Mouse (Mus musculus) ES-E14 (cell line): ENCODE data around the gene A730071L15Rik. TPM values are rescaled to one million over a fixed set of nuclear protein-coding genes. Genes with fewer than 3 reads are reported as not detected.
A peak's percentile ranks its signal among the peaks of the same experiment; 100 is the strongest.

ENCODE experiments used
- DNase-seq: peaks from one replicate; pipeline ENCODE4 v3.0.0-alpha.2; 2013; ENCODE audit warnings: low read depth, low spot score
- H3K27ac ChIP-seq: 2 replicates; pipeline ENCODE4 v1.5.1; 2012; ENCODE audit warnings: low read depth, mild to moderate bottlenecking, low read length, moderate library complexity, mixed read lengths; ENCODE audit not compliant: poor library complexity, insufficient read depth, severe bottlenecking
- H3K36me3 ChIP-seq: 2 replicates; pipeline ENCODE4 v1.6.1; 2012; ENCODE audit warnings: mild to moderate bottlenecking, low read length, moderate library complexity, mixed read lengths; ENCODE audit not compliant: control insufficient read depth, poor library complexity, insufficient read depth, severe bottlenecking
- H3K4me1 ChIP-seq, 2 experiments: fragments of 150-350 bp in 1 of 2; sonication (generic) in 1 of 2; 2 replicates each; pipeline ENCODE4 v1.6.1; 2012; ENCODE audit warnings: low read length in 2 of 2, mild to moderate bottlenecking in 1 of 2, mixed read lengths in 1 of 2; ENCODE audit not compliant: control insufficient read depth in 2 of 2, insufficient read depth in 2 of 2, poor library complexity in 1 of 2
- H3K4me3 ChIP-seq, 2 experiments: fragments of 150-350 bp in 1 of 2; sonication (generic) in 1 of 2; 2 replicates each; pipeline ENCODE4 v1.5.1; 2012; ENCODE audit warnings: low read length in 2 of 2, low read depth in 1 of 2, mild to moderate bottlenecking in 1 of 2, mixed read lengths in 1 of 2; ENCODE audit not compliant: insufficient read depth in 1 of 2, poor library complexity in 1 of 2, severe bottlenecking in 1 of 2
- H3K9ac ChIP-seq: 2 replicates; pipeline ENCODE4 v1.6.1; 2012; ENCODE audit warnings: low read depth, mild to moderate bottlenecking, low read length, mixed read lengths; ENCODE audit not compliant: poor library complexity, insufficient read depth, severe bottlenecking
- H3K9me3 ChIP-seq: fragments of 150-350 bp; sonication (generic); 2 replicates; pipeline ENCODE4 v1.6.1; 2012; ENCODE audit warnings: low read depth, mild to moderate bottlenecking, low read length; ENCODE audit not compliant: control insufficient read depth, insufficient read depth
- CHD2 ChIP-seq: IDR thresholded peaks from 2 replicates; pipeline ENCODE4 v1.6.1; 2014; ENCODE audit warnings: mild to moderate bottlenecking, low read depth, low read length, inconsistent platforms
- HCFC1 ChIP-seq: IDR thresholded peaks from 2 replicates; pipeline ENCODE4 v1.6.1; 2012; ENCODE audit warnings: low read length, inconsistent platforms, borderline replicate concordance; ENCODE audit not compliant: insufficient read depth
- MAFK ChIP-seq: IDR thresholded peaks from 2 replicates; pipeline ENCODE4 v1.6.1; 2014; ENCODE audit warnings: mild to moderate bottlenecking, low read depth, low read length, inconsistent platforms; ENCODE audit not compliant: insufficient read depth
- ZC3H11A ChIP-seq: IDR thresholded peaks from 2 replicates; pipeline ENCODE4 v1.6.1; 2012; ENCODE audit warnings: low read depth, mild to moderate bottlenecking, inconsistent platforms, low read length, borderline replicate concordance
- ZNF384 ChIP-seq: IDR thresholded peaks from 2 replicates; pipeline ENCODE4 v1.6.1; 2012; ENCODE audit warnings: low read depth, low read length, inconsistent platforms
- in situ Hi-C, 2 experiments: fragments of 600-800 bp; cut with MboI; formaldehyde crosslinking; loops; one replicate each; pipeline ENCODE4 v1.15.1; 2025; ENCODE audit warnings: low sequenced_read_pairs in 2 of 2, inconsistent platforms in 1 of 2; ENCODE audit not compliant: unreplicated experiment in 2 of 2
- total RNA-seq: library from RNA; depleted of rRNA; stranded (reverse); fragments of 300-350 nt; gene quantifications from 2 replicates; pipeline ENCODE4 v1.2.3, GENCODE M21; 2012

Gene A730071L15Rik
- total RNA-seq, 1 experiment, result 0.58 TPM

GRCm38 (mm10) chr11:6200570-6200969 is 741 bp downstream of the A730071L15Rik start:
- Histone ChIP-seq H3K36me3 (no peaks in the 10 kb centered on the region; the same call in 1 of the 2 replicates), H3K27ac (no peak overlapping the region), H3K4me1 (peaks cover 0 to 8% of the 10 kb centered on the region in 2 experiments; a peak in 2 of 4 replicates), H3K9ac (no peak overlapping the region; the same call in 1 of the 2 replicates), H3K9me3 (no peaks in the 10 kb centered on the region), H3K4me3 (peak overlapping the region; percentile 76 to 84)
- DNase-seq, result no peak
- no peak for TF ChIP-seq ZNF384
- TF ChIP-seq MAFK, result no peak
- TF ChIP-seq ZC3H11A, result no peak
- TF ChIP-seq CHD2, result no peak
- TF ChIP-seq HCFC1, result no peak
- in situ Hi-C loops, result no loop called here

- Histone ChIP-seq H3K9me3 (no peaks in the 10 kb centered on the region), H3K4me1 (no peaks in the 10 kb centered on the region), H3K36me3 (no peaks in the 10 kb centered on the region), H3K9ac (no peak overlapping the region), H3K27ac (no peak overlapping the region), H3K4me3 (no peak overlapping the region)
- no peak for DNase-seq
- in situ Hi-C loops, result no loop called here
- no peak for TF ChIP-seq MAFK
- no peak for TF ChIP-seq ZC3H11A
- no peak for TF ChIP-seq HCFC1
- TF ChIP-seq CHD2, result no peak
- TF ChIP-seq ZNF384, result no peak
Measured at GRCm38 (mm10) chr11:6207090-6207489, 7.3 kb downstream of the A730071L15Rik start.

- H3K9me3 ChIP-seq, result no peaks in the 10 kb centered on the region
- in situ Hi-C loops, result no loop called here
- no peaks in the 10 kb centered on the region for H3K36me3 ChIP-seq
- H3K27ac ChIP-seq, result no peak overlapping the region
- TF ChIP-seq ZC3H11A (no peak), MAFK (no peak), CHD2 (no peak), HCFC1 (no peak), ZNF384 (no peak)
- H3K4me3 ChIP-seq, result no peak overlapping the region
- no peak overlapping the region for H3K9ac ChIP-seq
- no peaks in the 10 kb centered on the region for H3K4me1 ChIP-seq
- no peak for DNase-seq
Measured at GRCm38 (mm10) chr11:6208158-6208557, 8.3 kb downstream of the A730071L15Rik start.

- no peak for DNase-seq
- H3K9me3 ChIP-seq, result no peaks in the 10 kb centered on the region
- TF ChIP-seq CHD2 (no peak), ZNF384 (no peak), HCFC1 (no peak)
- no peak overlapping the region for H3K27ac ChIP-seq
- no peaks in the 10 kb centered on the region for H3K36me3 ChIP-seq
- no peak overlapping the region for H3K9ac ChIP-seq
- in situ Hi-C loops, result no loop called here
- no peak overlapping the region for H3K4me3 ChIP-seq
- no peaks in the 10 kb centered on the region for H3K4me1 ChIP-seq
Measured at GRCm38 (mm10) chr11:6216834-6217233, 17.0 kb downstream of the A730071L15Rik start.
